Mouse (Mus musculus): ENCODE measurements at regions not wholly inside any gene's neighbourhood (a gene's known extent, or its start where the extent isn't known, plus 50 kb on each side); places are given as distances from the start of the nearest gene placed in this dataset.
A peak's percentile ranks its signal among the peaks of the same experiment; 100 is the strongest.
"Not testable (repeated sequence)": the region's sequence is repeated elsewhere in the genome, so short reads cannot be mapped to it uniquely, and the experiment has no call there.

- DNase-seq (ENCODE audit: low spot score), result peak; percentile 77
These were observed 54.0 kb upstream of the Usp47 start for GRCm38 (mm10) chr7:111969198-111969887.

GRCm38 (mm10) chr7:111968261-111968660, 55.0 kb upstream of the Usp47 start:
- no peak for DNase-seq (ENCODE audit: low spot score)

DNA sequence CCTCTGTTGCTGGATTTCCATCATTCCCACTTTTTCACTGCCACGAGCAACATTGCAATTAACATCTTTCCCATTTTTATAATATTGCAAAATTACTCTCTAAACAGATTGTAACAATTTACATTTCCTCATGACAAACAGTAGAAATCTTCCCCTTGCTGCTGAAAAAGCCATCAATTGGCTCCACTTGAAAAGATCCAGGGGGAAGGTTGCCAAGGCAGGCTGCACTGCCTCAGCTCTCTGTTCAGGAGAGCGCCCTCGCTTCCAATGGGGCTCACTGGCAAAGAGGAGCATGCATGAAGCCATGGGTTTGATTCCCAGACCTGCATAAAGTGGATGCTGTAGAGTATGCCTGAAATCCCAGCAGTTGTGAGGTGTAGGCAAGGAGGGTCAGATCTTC, 56.6 kb upstream of the Usp47 start:
- no peak for DNase-seq (ENCODE audit: low spot score)

- no peak for DNase-seq (ENCODE audit: low spot score)
These were observed 59.3 kb upstream of the Usp47 start for GRCm38 (mm10) chr7:111963969-111964368.

DNA sequence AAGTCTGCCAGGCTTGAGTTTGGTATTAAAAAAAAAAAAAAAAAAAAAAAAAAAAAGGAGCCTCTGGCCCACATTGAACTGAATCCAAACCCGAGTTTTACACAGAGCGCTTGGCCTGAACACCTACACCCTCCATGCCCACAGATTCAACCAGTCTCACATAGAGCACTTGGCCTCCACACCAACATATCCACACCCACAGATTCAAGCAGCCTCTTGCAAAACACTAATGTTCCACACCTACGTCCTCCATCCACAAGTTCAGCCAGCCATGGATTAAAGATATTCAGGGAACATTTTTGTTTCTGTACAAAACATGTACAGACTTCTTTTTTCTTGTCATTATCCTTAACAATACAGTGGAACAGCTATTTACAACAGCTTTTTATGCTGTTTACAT, 63.3 kb upstream of the Usp47 start:
- no peak for DNase-seq (ENCODE audit: low spot score)

GRCm38 (mm10) chr7:111956671-111957070, 66.6 kb upstream of the Usp47 start:
- no peak for DNase-seq (ENCODE audit: low spot score)

GRCm38 (mm10) chr7:111939631-111940030, 83.7 kb upstream of the Usp47 start:
- no peak for DNase-seq (ENCODE audit: low spot score)

DNA sequence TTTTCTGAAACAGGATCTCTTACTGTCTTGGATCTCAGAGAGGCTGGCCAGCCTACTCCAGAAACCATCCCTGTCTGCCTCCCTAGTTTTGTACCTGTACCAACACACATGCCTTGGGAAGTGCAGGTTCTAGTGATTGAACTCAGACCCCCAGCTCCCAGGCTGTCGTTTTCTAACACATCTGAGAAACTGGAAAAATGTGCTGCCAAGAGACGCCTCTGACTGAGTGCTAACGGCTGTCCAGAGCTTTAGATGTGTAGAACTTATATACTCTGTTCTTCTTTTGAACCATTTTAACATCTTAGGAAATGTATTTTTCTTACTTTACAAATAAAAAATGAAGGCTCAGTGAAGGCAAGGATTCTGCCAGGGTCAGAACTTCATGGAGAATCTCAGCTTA, 85.8 kb upstream of the Usp47 start:
- no peak for DNase-seq (ENCODE audit: low spot score)

- DNase-seq (ENCODE audit: low spot score), result no peak
These were observed 86.2 kb upstream of the Usp47 start for GRCm38 (mm10) chr7:111937102-111937501.

- DNase-seq (ENCODE audit: low spot score), result peak; percentile 75
These were observed 90.6 kb upstream of the Usp47 start for GRCm38 (mm10) chr7:111932725-111933124.

DNA sequence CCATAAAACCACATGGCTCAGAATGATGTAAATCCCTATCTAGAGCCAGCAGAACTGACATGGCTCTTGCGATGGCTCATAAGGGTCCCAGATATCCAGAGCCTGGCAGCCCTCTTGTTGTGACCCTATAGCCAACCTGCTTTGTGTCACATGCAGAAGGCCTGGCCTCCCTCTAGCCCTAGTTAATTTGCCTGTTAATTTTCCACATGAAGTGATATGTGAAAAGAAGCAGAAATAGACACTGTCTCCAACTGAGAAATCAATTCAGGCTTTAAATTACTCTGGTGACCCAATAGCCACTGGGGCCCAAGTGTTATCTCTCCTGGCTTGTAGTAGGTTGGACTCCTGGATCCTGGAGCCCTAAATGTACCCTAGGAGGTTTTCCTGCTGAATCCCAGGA, 103.3 kb upstream of the Usp47 start:
- no peak for DNase-seq (ENCODE audit: low spot score)

DNA sequence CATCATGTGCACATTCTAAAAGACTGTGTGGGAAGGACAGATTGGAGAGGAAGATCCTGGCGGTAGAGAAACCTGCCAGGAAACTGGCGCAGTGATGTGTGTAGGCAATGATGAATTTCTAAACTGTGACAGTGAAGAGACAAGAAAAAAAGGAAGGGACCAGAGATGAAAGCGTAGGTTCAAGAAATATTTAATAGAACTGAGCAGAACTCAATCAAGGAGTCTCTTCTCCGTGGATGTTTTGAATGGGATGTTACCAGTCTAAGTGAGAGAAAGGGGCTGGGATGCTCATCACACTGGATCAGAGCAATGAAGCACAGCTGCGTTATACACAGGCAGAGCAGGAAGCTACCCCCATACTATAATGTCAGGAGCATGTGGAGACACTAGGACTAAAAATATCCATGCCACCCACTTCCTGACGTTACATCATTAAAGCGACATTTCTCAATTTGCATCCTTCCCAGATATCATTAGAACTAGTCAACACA, 119.5 kb upstream of the Usp47 start:
- no peak for DNase-seq (ENCODE audit: low spot score)

DNA sequence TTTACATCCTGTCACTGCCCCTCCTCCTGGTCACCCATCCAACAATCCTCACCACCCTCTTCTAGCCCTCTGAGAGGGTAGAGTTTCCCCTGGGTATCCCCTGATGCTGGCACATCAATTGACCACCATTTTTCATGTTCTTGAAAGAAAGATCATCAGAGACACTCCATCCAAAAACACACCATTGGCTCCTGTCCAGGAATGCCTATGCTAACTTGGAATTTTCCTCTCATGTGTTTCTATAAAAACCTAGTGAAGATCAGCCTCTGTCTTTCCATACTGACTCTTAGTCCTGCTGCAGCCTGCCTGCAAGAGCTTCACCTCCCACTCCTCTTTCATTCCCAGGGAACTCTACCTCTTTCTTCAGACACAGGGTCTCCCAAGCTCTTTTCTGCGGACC, 117.2 kb upstream of the Galnt18 start:
- DNase-seq (ENCODE audit: low spot score), result no peak

DNA sequence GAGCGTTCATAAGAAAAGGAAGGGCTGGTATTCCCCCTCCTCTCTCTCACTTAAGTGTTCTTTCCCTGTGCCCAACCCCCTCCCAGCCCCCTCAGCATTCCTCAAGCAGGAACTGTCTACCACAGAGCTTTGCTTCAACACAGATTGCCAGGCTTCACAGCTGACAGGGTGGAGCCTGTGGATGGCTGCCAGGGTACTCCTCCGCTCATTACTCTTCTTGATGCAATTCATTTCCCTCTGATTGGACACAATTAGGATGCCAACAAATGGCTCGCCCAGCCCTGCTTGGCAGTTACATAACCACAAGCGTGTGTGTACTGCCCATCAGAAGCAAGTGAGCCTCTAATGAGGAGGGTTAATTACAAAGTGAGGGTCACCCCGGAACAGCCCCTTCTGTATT, 116.5 kb upstream of the Galnt18 start:
- DNase-seq (ENCODE audit: low spot score), result peak; percentile 9

DNA sequence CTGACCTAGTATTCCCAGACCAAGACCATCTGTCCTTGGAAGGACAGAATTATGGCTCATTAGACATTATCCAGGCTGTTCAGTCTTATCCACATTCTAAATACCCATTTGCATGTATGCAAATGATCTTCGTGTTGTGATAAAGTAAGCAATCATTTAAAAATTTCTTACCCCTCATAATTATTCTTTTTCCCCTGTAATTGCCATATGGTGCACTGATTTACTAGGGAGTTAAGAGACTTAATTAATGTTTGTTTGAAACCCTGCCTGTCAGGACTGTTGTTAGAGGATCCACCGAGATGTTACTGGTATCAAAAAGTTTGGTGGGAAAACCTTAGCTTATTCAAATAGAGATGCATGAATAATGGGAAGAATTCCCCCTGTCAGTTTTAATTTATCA, 103.2 kb upstream of the Galnt18 start:
- no peak for DNase-seq (ENCODE audit: low spot score)

GRCm38 (mm10) chr7:111880067-111880675, 100.4 kb upstream of the Galnt18 start:
- no peak for DNase-seq (ENCODE audit: low spot score)

DNA sequence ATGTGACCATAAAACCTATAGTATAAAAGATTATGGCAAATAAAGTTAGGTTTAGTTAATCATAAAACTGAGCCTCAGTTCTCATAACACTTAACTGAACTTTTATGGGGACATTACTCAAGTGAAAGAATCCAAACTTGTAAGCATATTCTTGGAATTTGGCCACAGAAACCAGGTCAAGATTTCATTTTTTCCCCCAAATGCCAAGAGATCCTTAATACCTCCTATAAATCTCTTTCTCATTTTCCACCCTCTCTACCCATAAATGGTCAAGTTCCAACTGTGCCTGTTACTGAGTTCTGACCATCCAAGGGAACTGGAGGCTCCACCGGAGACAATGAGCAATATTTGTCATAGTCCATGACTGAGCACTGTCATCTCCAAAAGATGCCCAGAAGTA, 97.8 kb upstream of the Galnt18 start:
- no peak for DNase-seq (ENCODE audit: low spot score)

- no peak for DNase-seq (ENCODE audit: low spot score)
These were observed 96.2 kb upstream of the Galnt18 start for GRCm38 (mm10) chr7:111875949-111876348.

- no peak for DNase-seq (ENCODE audit: low spot score)
These were observed 89.6 kb upstream of the Galnt18 start for GRCm38 (mm10) chr7:111869337-111869736.

GRCm38 (mm10) chr7:111863035-111863434, 83.3 kb upstream of the Galnt18 start:
- no peak for DNase-seq (ENCODE audit: low spot score)

GRCm38 (mm10) chr7:111858291-111858690, 78.5 kb upstream of the Galnt18 start:
- DNase-seq (ENCODE audit: low spot score), result not testable (repeated sequence)

GRCm38 (mm10) chr7:111856977-111857376, 77.2 kb upstream of the Galnt18 start:
- no peak for DNase-seq (ENCODE audit: low spot score)

DNA sequence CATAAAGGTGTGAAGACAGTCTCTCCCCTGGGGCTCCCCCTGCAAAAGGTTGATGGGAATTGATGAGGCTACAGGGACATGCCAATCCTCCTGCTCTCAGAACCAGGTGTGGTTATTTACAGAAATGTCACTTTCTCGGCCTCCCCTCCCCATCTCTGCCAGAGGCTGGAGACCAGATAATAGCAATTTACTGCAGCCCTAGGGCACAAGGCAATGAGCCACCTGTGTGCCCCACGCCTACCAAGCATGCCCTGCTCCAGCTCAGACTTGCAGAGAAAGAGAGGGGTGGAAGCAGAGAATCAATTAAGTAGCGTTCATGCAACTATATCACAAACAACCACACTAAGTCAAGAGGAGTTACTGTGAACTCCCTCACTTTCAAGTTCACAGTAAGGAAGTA, 75.5 kb upstream of the Galnt18 start:
- no peak for DNase-seq (ENCODE audit: low spot score)
